Mouse (Mus musculus) right cerebral cortex, postnatal 36 days (tissue): Measurements from ENCODE around the gene Pigv.
"Not testable (repeated sequence)": the region's sequence is repeated elsewhere in the genome, so short reads cannot be mapped to it uniquely, and the experiment has no call there.

Source experiments
- DNase-seq, 2 experiments: peaks; one replicate each; pipeline ENCODE4 v3.0.0; 2022; ENCODE audit warnings: low spot score in 2 of 2, mixed read lengths in 1 of 2

Pigv gene

GRCm38 (mm10) chr4:133672845-133673647 lies 599 bp upstream of the Pigv start:
- DNase-seq, result no peak

DNA sequence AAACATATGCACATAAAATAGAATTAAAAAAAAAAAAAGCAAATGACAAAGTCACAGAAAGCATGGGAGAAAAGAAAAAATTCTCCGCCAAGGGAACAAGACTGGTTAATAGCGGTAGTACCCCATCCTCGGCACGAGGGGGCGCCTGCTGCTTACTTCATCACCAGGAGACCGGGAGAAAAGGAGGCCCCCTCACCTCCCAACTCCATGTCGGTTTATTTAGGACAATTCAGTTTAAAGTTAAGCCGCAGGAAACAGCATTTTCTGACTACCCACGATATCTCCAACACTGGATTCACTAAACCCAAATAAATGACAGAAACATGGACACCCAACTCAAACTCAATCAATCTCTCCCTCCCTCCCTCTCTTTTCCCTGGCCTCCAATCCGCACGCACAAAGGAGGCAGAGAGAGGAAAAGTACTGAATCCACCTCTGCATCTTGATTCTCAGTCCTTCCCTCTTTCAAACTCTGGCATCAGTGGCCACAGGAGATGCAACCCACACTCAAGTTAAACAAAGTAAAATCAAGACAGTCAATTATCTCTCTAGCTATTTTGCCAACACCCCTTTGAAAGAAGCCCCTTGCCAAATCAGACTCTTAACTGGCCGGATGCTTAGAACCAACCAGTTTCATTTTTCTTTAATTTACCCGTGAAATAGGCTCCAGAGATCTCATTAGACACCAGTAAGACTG lies 1.1 kb downstream of the Pigv start:
- peak; percentile 78 to 80 for DNase-seq

DNA sequence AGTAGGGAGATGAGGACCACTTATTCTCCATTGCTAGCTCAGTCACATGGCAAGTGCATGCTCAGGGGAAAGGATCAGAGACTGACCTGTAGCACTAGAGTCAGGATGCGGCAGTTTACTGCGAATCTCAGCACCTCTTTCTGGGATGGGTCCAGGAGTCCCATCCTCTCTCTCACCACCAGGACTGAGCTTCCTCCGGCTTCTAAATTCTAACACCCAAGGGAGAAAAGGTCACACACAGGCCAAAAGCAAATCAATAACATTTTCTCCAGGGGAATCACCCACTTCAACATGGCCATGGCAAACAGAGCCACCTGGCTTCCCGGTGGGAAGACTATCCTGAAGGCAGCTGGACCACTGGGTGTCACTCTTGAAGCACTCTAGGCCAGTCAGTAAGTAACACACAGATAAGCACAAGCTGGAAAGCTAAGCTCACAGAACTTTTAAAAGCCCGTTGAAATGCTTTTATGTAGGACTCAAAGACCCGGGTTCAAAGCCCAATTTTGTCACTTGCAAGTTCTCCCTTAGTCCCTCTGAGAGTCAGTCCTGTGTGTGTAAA lies 2.7 kb downstream of the Pigv start:
- DNase-seq, result no peak

DNA sequence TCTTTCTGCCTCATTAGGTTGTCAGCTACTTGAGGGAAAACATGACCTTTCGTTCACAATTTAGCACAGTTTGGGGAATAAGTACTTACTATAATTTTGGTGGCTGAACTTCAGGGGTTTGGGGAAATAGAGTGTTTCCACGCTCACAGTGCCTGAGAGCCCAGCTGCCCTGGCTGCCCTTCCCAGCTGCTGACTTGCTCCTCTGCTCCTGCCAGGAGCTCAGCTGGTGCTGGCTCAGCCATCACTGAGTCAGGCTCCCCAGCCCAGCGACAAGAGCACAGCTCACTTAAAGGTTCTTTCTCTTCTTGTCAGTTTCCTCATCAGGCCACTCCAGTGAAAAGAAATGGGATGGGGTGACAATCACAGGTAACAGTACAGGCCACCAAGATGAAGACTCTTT lies 3.9 kb downstream of the Pigv start:
- no peak for DNase-seq

- no peak for DNase-seq
These were observed 6.2 kb downstream of the Pigv start for GRCm38 (mm10) chr4:133666199-133666598.

GRCm38 (mm10) chr4:133665118-133665517 lies 7.3 kb downstream of the Pigv start:
- no peak for DNase-seq

GRCm38 (mm10) chr4:133662945-133663344 lies 9.5 kb downstream of the Pigv start:
- DNase-seq, result no peak

DNA sequence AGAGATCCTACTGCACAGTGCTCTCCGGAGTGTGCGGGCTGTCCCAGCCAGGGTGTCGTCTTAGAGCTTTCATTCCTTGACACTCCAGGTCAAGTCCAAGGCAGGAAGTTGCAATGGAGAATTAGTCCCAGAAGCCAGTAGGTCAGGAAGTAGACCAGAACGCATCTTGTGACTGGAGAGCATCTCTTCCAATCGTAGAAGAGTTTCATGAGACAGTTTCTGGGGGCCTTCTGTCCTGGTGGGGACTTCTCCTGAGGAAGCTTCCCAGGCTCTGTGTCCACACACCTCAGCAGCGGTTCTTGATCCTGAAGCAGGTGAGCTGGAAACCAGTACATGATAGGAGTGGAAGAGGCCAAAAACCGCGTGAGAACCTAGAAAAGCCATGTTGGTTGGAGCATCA lies 10.0 kb downstream of the Pigv start:
- no peak for DNase-seq

DNA sequence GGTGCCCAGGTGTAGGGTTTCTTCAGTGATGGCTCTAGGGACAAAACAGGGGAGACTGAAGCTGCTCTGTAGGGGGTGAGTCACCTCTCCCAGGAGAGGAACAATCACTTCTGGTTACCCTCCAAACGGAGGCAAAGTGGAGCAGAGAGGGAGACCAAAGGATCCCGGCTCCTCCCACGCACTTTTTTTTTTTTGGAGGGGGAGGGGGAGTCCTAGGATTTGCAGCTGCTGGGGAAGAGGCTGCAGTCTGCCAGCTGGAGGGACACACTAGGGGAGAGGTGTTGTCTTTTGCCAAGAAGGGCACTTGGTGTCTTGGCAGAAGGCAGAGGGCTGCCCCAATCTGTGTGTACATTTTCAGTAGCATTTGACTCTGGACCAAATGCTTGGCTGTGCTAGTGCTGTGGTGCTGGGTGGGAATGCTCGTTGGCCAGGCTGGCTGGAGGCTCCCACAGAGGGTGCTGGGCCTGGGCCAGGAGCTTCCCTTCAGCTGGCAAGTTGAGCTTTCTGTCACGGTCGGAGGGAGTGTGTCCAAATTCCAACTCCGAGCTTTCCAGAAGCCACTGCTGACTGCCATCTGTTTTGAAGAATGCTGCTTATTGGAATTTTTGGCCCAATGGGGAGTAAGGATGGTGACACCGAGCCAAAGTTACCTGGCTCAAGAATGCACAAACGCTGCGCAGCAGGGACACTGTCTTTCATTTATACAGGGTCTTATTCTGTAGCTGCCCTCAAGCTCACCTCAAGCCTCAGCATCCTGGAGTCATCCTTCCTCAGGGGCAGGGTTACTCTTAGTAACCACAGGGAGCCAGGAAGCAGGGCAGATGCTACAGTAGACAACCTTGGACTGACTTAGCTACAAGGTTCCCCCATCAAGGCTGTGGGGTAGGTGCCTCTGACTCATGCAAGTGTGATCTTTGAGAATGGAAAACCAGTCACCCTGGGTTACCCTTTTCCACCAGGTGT lies 12.0 kb downstream of the Pigv start:
- peak; percentile 73 to 80 for DNase-seq

DNA sequence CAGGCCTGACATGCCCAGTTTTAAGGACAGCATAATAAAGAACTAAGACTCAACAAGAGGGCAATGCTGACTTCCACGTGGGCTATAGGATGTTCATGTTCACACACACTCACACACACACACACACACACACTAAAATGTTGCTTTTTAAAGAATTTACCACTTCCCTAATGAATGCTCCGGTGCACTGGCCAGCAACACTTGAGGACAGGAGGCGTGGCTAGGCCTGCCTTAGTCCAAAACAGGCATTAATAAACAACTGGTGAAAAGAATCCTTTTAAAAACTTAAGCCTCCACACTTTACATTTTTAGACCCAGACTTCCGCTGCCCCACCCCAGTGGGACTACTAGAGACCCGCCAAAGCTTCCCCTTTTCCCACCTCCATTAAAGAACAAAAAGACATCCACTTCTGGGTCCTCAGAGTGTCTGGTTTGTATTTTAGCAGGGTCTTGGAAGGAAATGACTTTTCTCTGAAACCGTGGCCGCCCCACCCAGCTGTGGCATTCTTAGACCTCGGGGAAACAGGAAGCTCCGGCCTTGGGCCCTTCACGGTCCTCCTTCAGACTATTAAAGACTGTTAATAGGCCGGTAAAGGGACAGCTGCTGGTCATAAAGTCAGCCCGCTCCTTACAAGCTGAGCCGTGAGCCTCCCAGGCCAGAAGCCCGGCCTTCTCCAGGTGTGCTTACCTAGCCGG lies 12.8 kb downstream of the Pigv start:
- no peak for DNase-seq

DNA sequence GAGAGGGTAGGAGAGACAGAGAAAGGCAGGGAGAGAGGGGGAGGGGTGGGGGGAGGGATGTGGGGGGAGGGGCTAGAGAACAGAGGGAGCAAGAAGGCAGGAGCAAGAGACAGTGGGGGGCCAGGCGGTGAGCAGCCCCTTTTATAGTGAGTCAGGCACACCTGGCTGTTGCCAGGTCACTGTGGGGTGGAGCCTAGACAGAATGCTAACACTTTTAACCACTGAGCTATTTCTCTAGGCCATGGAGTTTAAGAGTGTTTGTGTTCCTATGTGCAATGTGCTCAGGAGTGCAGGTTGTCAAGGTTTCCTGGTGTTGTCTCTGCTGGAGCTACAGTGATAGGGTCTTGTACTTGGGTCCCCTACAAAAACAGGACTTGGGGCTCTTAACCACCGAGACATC lies 13.7 kb downstream of the Pigv start:
- DNase-seq, result no peak

DNA sequence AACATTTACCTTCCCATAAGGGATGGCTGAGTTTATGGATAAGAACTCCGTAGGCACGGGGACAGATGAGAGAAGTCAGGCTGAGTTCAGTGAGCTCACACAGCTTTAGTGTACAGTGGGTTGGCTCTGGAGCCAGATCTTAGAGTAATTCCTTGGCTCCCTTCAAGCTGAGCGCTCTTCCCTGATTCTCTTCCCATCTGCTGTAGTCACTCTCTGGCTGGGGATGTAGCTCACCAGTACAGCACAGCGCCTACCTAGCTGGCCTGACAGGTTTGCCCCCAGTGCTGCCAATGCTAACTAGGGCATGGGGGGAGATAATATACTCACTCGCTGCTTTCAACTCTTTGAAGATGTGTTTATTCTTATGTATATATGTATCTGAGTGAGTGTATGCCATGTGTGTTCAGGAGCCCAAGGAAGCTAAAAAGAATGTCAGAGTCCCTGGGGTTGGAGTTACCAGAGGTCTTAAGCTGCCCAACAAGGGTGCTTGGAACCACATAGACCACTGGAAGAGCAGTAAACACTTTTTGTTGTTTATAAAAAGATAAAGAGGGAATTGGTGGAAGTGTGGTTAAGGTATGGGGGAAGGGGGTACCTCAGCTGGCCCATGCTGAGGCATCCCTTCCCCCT lies 14.5 kb downstream of the Pigv start:
- no peak for DNase-seq

DNA sequence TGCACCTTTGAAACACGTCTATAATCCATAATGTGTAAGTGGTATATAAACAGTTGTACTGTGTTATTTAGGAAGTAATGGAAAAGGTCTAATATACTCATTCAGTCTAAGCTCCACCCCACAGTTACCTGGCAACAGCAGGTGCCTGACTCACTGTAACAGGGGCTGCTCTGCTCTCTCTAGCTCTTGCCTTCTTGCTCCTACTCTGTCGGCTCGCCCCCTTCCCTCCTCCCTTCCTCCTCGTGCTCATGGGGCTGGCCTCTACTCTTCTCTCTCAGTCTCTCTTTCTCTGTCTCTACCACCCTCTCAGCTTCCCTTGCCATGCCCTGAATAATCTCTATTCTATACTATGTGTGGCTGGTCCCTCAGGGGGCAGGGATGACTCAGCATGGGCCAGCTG lies 15.4 kb downstream of the Pigv start:
- no peak for DNase-seq

DNA sequence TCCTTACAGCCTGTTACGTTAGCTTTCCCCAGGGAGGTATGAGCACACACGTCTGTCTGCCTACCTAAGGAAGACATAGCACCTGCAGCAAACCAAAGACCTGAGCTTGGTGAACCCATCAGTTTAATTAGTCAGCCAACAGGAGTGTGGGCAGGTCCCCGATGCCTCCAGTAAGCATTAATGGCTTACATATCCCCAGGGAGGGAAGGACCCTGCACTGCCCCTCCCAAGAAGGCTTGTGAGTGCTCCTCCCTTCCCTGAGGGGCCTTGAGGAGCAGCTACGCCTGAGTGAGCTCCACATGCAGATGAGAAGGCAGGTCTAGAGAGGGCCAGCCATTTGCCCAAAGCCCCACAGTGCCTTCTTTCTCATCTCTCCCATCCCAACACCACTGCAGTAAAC lies 16.2 kb downstream of the Pigv start:
- DNase-seq, result no peak

GRCm38 (mm10) chr4:133654070-133654469 lies 18.4 kb downstream of the Pigv start:
- not testable (repeated sequence) for DNase-seq

- DNase-seq, result no peak
These were observed 19.7 kb downstream of the Pigv start for GRCm38 (mm10) chr4:133652746-133653145.

DNA sequence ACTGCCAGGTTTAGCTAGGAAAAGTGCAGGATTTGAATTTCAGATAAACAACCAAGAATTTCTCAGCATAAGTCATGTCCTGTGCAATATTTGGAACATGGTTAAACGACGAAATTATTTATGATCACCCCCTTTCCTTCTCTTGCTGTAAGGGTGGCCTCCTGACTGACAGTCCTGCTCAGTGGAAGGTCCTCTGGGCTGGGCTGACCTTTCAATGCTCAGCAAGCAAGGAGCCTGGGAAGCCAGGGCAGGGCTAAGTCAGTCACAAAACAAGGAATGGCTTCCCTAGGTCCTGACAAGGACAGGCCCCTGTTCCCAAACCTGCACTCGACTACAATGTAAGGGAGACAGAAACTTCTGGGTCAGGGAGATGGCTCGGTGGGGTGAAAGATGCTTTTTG lies 20.5 kb downstream of the Pigv start:
- DNase-seq, result no peak

DNA sequence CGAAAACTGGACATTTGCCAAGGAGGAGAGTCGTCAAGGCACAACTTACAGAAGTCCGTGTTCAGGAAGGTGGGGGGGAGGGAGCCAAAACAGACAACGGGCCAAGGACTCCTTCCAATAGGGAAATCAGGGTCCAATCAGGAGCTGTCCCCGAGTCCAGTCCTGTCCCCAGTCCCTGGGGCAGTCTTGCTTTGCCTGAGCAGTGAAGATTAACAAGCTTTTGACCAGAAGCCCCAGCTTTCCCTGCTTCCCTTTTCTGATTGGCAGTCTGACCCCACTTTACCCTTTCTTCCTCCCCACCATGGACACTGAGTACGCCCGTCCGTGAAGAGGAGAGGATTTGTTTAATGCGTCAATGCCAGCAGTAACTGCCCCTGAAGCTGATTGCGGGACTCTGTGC lies 21.0 kb downstream of the Pigv start:
- DNase-seq, result no peak

DNA sequence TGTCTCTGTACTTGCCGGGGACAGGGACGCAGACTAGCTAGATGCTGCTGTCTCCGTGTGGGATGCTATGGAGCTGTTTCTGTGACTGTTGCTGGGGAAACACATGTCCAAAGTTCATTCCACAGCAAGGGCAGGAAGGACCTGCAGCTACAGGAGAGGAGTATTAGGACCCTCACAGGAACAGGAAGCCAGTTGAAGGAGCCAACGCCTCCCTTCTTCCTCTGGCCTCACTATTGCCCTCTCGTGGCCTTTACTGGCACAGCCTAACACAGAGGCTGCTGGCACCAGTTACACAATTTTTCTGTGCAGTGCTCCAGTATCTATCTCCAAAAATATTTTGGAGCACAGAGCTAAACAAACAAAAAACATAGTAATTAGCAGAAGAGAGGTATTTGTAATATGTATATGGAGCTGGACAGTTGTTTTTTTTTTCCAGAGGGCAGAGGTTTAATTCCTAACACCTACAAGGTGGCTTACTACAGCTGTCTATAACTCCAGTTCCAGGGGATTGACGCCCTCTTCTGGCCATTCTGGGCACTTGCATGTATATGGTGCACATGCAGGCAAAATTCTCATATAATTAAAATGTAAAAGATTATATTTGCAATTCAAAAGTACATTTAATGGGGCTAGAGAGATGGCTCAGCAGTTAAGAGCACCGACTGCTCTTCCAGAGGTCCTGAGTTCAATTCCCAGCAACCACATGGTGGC lies 22.3 kb downstream of the Pigv start, which contains the start of gene Zdhhc18:
Gene Zdhhc18 (minus strand): TSS at position 166 of the 711 bp plus-strand sequence.
- peak in 1 of 2 experiments; percentile 52 for DNase-seq

DNA sequence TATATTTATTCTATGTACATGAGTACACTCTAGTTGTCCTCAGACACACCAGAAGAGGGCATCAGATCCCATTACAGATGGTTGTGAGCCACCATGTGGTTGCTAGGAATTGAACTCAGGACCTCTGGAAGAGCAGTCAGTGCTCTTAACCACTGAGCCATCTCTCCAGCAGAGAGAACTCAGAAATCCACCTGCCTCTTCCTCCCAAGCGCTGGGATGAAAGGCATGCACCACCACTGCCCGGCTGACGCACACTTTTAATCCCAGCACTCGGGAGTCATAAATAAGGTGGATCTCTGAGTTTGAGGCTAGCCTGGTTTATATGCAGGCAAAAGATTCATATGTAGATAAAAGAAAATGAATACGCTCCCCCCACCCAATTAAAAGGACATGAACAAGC lies 23.0 kb downstream of the Pigv start:
- DNase-seq, result not testable (repeated sequence)
